Mouse (Mus musculus) heart, adult 8-10 months (tissue): ENCODE measurements around the gene Lsm14b. TPM values are rescaled to one million over a fixed set of nuclear protein-coding genes. Genes with fewer than 3 reads are reported as not detected.
A peak's percentile ranks its signal among the peaks of the same experiment; 100 is the strongest.

Experiments used
- DNase-seq: peaks from one replicate; pipeline ENCODE4 v3.0.0; 2022; ENCODE audit warnings: low spot score
- total RNA-seq, 4 experiments: library from RNA; stranded (reverse); gene quantifications; 2 replicates each; pipeline ENCODE4 v1.2.4; 2022

Lsm14b gene
- total RNA-seq, 4 experiments from 2014 or later, result 63.9 to 69.4 (median 67.0) TPM

DNA sequence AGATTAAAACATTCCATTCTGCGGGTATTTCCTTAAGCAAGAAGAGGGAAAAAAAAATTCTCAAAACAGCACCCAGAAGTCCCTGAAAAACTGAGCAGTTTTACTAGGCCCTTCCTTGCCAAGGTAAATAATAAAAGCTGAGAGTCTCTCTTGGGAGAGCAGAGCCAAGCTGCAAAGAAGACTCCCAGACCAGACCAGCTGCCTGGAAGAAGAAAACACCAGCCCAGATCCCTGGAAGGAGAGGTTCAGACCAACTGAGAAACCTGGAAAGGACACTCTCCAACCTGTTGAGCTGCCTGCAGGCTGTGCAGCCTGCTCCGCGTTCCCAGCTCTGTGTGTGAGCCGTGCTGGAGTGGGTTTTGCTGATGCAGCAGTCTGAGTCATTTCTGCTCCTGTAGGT lies 7.2 kb upstream of the Lsm14b start:
- no peak for DNase-seq

DNA sequence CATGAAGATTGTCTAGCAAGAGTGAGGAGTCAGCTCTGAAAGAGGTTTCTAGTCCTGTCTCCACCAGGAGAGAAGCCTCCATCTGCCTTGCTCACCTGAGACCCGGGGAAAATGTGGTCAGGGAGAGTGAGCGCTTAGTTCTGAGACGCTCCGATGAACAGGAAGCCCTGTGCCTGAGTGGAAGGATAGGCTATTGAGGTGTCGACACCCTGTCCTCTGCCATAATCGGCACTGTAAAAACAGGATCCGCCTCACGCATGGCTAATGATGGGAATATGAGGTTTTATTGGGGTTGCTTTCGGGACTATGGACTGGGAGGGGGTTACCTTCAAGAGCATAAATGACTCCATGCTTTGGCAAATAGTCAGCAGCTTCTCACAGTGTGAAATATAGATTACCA lies 6.2 kb upstream of the Lsm14b start:
- DNase-seq, result no peak

DNA sequence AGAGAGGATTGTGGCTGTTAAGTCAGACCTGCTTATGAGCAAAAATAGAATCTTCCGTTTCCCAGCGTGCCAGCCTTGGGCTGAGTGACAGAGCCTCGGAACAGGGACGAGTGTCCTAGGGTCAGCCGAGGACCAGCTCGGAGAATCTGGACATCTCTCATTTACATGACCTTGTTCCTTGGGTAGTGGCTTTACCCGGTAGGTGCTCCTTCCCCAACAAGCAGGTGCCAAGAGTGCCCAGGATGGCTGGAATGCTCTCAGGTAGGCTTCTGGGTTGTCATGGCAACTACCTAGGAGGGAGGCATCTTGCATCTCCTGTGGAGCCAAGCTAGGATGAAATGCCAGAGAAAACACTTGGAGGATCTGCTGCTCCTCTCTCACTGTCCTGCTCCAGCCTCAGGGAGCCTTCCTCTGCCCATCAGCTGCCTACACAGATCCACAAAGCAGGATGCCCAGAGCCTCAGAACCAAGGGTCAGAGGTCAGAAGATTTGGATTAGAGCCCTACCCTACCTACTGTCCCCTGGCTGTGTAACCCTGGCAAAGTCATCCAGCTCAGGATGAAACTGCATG lies 4.6 kb upstream of the Lsm14b start:
- DNase-seq, result no peak

DNA sequence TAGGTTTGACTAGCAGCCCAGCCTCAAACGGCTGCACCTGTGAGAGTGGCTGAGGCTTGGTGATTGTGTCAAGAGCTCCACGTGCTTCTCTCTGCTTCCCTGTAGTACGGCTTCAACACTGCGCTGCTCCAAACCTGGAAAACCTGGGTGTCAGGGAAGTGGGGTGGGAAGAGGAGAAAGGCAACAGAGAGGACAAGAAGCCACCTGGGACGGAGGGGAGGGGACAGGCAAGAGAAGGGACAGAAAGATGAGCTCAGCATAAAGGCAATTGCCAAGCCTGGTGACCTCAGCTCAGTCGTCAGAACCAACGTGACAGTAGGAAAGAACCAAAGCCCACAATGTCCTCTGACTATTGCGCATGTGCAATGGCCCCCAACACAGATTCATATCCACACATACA lies 3.9 kb upstream of the Lsm14b start:
- no peak for DNase-seq

DNA sequence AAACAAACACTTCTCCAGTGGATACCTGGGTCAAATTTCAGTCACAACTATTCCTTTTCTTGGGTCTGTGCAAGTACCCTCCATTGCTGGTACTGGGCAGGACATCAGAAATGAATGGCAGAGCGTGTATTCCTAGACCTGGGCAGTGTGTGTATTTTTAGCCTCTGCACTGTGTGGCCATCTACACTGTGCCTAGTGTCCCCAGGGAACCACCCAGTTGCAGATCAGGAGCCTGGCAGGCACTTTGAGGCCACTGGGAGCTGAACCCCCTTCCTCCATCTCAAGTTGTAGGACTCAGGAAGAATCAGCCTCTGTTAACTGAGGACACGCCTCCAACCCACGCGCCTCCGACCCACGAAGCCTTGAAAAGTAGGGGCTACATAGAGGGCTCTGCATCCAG lies 2.0 kb upstream of the Lsm14b start:
- DNase-seq, result no peak

DNA sequence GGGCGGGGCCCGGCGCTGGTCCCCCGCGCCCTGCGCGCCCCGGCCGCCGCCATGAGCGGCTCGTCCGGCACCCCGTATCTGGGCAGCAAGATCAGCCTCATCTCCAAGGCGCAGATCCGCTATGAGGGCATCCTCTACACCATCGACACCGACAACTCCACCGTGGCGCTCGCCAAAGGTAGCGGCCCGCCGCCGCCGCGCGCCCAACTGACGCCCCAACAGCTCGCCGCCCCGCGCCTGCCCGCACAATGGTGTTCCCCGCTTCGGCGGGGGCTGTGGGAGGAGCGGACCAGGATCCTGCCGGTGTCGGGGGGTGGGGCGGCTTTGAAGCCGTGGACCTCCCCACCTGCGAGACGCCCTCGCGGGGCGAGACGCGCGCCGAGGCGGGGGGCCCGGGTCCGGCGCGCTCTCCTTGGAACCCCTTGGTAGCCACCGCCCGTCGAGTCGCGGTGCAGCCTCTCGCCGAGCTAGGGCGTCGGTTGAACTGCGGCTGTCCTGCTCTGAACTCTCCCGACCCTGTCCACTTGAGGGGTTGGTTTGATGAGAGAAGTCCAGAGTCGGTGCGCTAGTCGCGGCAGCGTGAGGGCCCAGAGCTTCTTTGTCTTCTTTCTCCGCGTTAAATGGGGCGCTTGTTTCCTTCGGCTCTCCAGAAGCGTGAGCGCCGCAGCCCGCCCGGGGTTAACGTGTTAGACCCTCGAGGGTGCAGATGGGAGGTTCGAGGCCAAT lies 511 bp downstream of the Lsm14b start:
- DNase-seq, result no peak

DNA sequence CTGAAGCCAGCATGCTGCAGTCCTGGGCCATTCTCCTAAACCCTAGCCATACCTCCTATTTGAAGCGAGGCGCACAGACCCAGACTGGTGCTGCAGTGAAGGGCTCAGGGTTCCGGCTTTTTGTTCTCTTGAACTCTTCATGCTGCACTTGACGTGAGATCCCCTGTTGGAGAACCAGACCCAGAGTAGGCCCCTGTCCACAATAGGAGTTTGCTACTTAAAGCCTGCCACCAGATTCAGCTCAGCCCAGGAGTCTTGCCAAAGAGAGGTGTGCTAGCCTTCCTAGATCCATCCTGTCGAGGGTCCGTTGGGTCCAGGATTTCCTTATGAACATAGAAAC lies 1.0 kb downstream of the Lsm14b start:
- no peak for DNase-seq

DNA sequence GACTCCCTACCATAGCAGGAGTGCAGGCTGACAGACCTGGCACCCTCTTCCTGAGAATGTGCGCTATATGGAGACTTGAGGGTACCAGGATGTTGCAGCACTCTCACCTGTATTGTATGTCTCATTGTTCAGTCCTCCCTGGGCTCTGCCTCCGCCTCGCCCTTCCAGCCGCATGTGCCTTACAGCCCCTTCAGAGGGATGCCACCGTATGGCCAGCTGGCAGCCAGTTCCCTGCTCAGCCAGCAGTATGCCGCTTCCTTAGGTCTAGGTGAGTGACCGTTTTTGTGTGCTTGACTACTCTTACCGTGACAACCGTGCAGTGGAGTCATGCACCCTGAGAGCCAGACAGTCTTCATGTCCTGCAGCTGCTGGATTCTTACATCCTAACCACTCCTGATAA lies 3.0 kb downstream of the Lsm14b start:
- no peak for DNase-seq

DNA sequence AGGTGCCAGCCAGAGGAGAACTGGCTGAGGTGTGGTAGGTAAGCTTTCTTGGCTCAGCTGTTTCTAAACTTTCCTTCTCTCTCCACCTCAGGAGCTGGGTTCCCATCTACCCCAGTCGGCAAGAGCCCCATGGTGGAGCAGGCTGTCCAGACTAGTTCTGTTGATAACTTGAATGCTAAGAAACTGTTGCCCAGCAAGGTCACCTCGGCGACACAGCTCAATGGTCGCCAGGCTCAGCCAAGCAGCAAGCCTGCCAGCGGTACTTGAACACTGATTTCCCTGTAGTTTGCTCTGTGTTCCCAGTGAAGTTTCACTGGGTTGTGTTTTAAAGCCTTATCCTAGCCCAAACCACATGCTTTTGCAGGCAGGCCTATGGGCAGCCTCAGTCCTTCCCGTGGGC lies 6.5 kb downstream of the Lsm14b start:
- DNase-seq, result no peak

DNA sequence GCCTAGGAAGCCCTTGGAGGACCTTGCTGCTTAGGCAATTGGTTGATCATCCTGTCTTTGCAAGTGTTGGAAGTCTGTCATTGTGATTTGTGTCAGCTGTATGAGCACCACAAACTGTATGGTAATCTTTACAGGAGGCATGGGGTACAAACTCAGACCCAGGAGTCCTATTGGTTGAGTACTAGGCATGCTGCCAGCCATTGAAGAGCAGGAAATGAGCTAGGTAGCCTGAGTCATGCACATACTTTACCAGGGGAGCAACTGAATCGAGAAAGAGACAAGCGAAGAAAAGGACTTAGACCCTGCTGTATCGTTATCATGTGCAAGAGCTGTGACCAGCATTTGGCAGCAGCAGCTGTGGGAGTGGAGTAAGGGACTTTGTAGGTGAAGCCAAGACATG lies 8.1 kb downstream of the Lsm14b start:
- DNase-seq, result no peak

DNA sequence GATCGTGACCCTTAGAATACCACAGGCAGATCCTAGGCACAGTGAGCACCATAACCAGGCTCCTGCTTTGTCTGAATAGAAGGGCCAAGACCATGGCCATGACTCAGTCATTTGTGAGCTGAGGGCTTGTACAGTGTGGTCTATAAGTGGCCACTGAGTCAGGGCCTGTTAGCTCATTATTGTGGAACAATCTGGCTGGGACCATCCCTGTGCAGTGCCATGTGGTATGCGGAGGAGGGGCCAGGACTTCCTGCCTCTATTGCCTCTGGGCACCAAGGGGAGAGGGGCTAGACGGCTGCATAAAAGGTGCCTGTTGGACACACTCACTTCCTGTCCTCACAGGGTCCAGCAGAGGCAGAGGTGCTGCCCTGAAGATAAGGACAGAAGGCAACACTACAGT lies 9.2 kb downstream of the Lsm14b start:
- DNase-seq, result no peak

DNA sequence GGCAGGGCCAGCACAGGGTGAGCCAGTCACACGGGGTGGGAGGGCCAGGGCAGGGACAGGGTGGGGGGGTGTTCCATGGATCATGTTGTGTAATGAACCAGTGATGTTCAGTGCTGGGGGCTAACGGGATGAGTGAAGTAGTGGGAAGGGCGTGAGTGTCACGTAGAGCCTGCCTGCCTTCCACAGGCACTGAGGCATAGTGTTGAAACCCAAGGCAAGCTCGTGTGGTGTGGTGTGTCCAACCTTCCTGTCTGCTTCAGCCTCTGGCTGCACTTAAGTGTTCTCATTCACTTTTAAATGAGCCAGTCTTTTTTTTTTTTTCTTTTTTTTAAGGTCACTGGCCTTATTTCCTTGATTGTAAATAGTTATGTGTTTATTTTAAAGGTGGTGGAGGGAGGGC lies 10.0 kb downstream of the Lsm14b start:
- no peak for DNase-seq

DNA sequence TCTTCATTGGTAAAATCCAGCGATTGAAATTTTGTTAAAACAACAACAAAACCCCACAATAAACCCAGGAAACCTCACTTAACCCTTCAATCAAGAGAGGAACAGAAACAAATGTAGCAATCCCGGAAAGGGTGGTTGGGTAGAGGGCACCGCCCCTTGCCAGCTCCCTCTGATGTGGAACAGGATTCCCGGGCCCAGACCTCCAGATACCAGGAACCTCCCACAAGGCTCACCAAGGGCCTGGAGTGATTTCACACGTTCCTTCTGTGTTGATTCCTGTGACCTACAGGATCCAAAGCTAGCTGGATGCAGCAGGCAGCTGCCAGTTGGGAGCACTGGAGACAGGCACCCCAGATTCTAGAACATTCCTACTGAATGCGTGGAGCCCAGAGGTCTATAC lies 15.6 kb downstream of the Lsm14b start:
- no peak for DNase-seq

DNA sequence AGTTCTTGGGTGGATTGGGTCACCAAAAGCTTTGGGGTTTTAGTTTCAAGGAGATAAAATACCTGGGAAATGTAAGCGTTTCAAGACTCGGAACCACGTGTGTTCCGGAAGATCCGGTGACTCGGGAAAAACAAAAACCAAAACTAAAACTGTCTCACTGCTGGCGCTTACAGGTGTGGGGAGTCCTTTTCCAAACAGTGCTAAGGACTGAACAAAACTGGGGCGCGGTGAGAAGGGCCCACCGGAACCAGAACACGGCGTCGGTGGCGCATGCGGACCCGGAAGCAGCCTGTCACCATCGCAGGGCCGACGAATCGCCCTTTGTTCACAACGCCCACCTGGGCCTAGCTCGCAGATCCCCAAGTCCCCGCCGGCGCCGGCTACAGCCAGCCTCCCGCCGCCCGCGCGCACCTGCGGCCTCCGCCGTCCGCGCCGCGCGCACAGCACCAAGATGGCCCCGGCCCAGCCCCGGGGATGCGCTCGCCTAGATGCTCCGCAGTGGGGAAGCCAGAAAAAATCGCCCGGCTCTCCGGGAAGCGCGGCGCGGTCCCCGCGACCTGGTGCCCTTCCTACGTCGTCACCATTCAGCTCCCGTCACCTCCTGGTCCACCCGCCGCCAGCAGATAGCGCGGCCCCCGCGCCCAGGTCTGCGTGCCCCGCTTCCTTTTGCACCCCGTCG lies 16.9 kb downstream of the Lsm14b start:
- no peak for DNase-seq

DNA sequence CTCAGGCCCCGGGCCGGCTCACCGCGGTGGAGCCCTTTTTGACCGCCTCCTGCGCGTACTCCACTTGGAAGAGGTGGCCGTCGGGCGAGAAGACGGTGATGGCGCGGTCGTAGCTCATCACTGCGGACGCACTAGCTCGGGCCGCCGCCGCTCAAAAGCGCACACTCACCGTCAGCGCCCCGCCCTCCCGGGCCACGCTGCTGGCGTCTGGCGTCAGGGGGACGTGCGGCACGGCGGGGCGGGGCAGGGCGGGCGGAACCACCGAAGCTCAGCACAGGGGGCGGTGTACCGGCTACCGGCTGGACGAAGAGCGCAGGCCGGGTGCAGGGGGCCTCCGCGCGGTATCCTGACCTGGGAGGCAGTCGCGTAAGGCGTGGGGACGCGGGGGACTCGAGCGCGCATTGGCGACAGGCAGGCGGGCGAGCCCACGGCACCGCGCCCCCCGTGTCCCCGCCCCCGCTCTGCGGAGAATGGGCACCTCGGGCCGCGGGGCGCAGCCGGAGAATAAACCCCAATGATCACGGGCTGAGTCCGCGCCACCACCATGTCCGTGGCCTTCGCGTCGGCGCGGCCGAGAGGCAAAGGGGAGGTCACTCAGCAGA lies 17.6 kb downstream of the Lsm14b start, which contains the start of the genes Psma7 and Ss18l1:
Gene Psma7 (minus strand): TSS at position 178 of the 602 bp plus-strand sequence.
Gene Ss18l1 (plus strand): TSS at position 254 of the 602 bp plus-strand sequence.
- peak; percentile 75 for DNase-seq

DNA sequence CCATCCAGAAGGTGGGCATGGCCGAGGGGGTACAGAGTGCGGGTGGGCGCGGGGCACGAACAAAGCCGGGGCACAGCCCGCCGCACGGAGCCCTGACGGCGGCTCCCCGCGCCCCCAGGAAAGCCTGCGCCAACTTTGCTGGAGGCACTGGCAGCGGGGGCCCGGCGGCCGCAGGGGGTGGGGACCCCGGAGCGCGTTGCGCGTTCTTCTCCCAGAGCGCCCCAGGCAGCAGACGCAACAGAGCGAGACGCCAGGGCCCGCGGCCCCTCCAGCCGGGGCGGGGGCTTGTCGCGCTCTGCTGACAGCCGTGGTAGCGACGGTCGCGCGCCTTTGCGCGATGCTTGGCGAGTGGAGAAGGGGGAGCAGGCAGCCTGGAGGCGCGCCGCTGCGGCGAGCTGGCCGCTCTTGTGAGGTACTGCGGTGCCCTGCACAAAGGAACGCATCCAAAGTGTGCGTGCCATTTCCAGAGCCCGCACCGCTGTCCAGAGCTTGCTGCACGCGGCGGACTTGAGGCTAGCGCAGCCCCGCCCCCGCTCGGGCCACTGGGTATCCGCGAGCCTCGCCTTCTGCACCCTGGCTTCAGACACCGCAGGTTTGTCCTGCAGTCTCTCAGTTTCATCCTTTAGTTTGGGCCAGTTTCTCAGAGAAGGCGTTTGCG lies 18.2 kb downstream of the Lsm14b start:
- DNase-seq, result no peak

DNA sequence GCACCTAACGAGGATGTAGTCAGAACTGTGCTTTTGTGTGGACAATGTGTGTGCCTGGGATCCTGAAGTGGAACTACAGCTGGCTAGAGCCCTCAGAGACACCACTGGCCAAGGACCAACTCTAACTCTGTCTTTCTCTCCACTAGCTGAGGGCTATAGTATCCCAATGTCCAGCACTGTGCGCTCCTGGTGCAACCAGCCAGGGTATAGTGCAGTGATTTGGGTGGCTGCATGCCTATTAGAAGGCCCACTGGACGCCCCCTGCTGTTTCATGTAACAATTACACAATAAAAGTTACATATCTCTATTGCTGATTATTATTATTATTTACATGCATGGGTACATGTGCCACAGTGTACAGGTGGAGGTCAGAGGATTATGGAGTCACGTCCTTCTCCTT lies 20.5 kb downstream of the Lsm14b start:
- peak; percentile 68 for DNase-seq

DNA sequence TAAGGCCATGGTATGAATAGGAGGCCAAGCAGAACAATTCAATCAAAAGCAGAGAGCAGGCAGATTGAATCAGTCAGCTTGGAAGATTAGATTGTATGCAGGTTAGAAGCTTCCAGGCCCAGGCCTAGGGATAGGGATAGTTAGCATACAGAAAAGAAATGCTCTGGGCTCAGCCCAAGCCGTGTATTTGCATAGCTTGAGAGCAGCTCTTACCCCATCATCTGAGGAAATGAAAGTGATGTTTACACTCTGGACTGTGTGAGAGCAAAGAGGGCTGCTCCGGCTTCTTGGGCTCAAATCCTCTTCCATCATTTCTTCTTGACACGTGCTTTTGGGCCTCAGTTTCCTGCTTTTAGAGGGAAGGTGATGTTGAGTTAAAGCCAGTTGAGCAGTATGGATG lies 22.8 kb downstream of the Lsm14b start:
- DNase-seq, result no peak

DNA sequence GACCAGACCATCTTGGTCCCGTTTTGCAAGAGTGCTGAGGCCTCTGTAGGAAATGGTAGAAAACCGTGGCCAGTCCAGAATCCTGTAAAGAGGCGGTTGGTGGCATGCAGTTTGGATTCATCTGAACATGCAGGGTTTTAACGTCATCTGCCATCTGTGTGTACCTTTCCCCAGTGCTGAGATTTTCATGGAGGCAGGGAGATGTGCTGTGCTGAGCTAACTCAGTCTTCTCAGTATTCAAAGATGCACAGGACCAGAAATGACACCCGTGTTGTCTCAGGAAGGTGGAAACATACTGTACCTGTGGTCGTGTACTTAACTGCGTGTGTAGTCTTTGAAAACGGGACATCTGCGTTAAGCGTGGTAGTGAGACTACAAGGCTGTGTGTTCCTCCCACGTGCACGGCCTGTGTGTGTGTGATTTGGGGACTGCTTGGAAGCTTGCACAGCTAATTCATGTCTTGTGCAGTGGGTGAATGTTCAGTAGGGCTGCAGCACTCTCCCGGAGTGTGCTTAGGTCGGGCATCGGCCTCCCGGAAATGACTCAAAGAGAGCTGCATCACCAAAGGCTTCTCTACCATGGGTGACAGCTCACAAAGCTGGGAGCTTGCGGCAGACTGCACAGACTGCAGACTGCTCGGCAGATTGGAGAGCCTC lies 23.3 kb downstream of the Lsm14b start:
- no peak for DNase-seq

DNA sequence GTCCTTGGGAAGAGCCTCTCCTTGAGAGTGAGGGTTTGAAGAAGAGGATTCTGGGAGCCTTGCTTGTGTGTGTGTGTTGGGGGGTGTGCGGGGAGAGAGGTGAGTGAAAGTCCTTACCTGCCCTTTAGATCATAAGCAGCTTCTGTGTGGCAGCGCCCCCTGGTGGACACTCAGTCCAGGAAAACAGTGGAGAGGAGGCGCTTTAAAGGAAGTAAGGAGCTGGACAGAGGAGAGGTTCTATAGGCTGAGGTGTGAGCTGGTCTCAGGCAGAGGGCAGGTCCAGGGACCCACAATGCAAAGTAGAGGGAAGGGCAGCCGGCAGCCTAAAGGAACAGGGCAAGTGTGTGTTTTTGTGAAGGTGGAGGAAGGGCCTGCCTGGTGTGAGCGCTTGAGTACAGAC lies 26.2 kb downstream of the Lsm14b start:
- peak; percentile 74 for DNase-seq

DNA sequence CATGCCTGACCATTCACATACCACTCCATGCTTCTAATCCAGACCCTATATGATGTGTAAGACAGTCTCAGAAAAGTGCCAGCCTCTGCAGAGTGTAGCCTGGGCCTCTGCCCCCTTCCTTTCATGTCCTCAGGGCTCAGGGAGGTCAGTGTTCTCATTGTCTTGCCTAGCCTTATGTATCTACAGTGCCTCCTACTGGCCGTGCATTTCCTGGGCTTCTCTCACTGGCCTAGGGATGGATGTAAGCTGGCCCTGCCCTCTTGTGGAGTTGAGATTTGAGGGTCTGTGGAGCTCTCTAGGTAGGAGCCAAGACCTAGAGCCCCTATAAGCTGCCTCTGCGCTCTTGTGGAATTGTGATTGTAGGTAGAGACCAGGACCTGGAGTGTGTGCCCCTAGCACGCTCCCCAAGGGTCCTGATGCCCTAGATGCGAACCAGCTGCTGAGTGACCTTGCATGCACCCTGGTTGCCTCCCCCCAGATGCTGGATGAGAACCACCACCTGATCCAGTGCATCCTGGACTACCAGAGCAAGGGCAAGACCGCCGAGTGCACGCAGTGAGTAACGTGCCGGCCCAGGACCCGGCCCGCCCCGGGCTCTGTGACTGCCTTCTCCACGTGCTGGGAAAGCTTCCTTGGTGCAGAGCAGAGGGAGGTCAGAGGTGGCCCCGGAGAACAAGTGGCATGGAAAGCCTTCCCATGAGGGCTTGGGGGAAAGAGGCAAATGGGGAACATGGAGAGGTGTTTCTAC lies 27.4 kb downstream of the Lsm14b start:
- DNase-seq, result no peak
